Mouse (Mus musculus): ENCODE results near the gene Rtbdn. TPM values are rescaled to one million over a fixed set of nuclear protein-coding genes. Genes with fewer than 3 reads are reported as not detected.
A peak's percentile ranks its signal among the peaks of the same experiment; 100 is the strongest.

The Rtbdn gene
- polyA plus RNA-seq, 1 experiment, result 0.05 TPM

- no peak overlapping the region for H3K4me3 ChIP-seq (ENCODE audit: insufficient read depth, poor library complexity, severe bottlenecking)
- H3K36me3 ChIP-seq (ENCODE audit: control insufficient read depth, insufficient read depth), result peaks cover 7% of the 10 kb centered on the region
- peaks cover 17% of the 10 kb centered on the region for H3K27me3 ChIP-seq (ENCODE audit: control insufficient read depth, insufficient read depth, insufficient read length)
- TF ChIP-seq USF1 (IDR thresholded peaks at IDR 0.05; ENCODE audit: low read depth) (no peak), FOSL1 (IDR thresholded peaks at IDR 0.05; ENCODE audit: insufficient read depth, low read length, poor library complexity, severe bottlenecking) (no peak), MYOD1 (IDR thresholded peaks at IDR 0.05; ENCODE audit: control insufficient read depth, insufficient read length, low read depth) (no peak), CEBPB (IDR thresholded peaks at IDR 0.05; ENCODE audit: low read depth) (no peak), CTCF (IDR thresholded peaks at IDR 0.05; ENCODE audit: control insufficient read depth, insufficient read depth, insufficient read length) (no peak), MYOG (IDR thresholded peaks at IDR 0.05; ENCODE audit: control insufficient read depth, extremely low read depth, insufficient read length) (no peak), MAX (IDR thresholded peaks at IDR 0.05) (no peak)
- no peaks in the 10 kb centered on the region for H3K79me3 ChIP-seq (ENCODE audit: low read depth)
- no peaks in the 10 kb centered on the region for H3K79me2 ChIP-seq (ENCODE audit: control insufficient read depth, insufficient read depth)
- H3ac ChIP-seq (ENCODE audit: control insufficient read depth, insufficient read length, low read depth), result no peak overlapping the region
Measured at GRCm38 (mm10) chr8:84952612-84953255, 5.9 kb downstream of the Rtbdn start.

- H3K79me3 ChIP-seq (ENCODE audit: low read depth), result no peaks in the 10 kb centered on the region
- no peaks in the 10 kb centered on the region for H3K27me3 ChIP-seq (ENCODE audit: control insufficient read depth, insufficient read depth, insufficient read length)
- peaks cover 20% of the 10 kb centered on the region for H3K36me3 ChIP-seq (ENCODE audit: control insufficient read depth, insufficient read depth)
- no peak overlapping the region for H3K4me3 ChIP-seq (ENCODE audit: insufficient read depth, poor library complexity, severe bottlenecking)
- H3K79me2 ChIP-seq (ENCODE audit: control insufficient read depth, insufficient read depth), result no peaks in the 10 kb centered on the region
- TF ChIP-seq CEBPB (IDR thresholded peaks at IDR 0.05; ENCODE audit: low read depth), result peak; percentile 12
- TF ChIP-seq MYOD1 (IDR thresholded peaks at IDR 0.05; ENCODE audit: control insufficient read depth, insufficient read length, low read depth), result no peak
- TF ChIP-seq USF1 (IDR thresholded peaks at IDR 0.05; ENCODE audit: low read depth), result no peak
- TF ChIP-seq CTCF (IDR thresholded peaks at IDR 0.05; ENCODE audit: control insufficient read depth, insufficient read depth, insufficient read length), result peak; percentile 28
- no peak for TF ChIP-seq MAX (IDR thresholded peaks at IDR 0.05)
- TF ChIP-seq MYOG (IDR thresholded peaks at IDR 0.05; ENCODE audit: control insufficient read depth, extremely low read depth, insufficient read length), result no peak
- no peak for TF ChIP-seq FOSL1 (IDR thresholded peaks at IDR 0.05; ENCODE audit: insufficient read depth, low read length, poor library complexity, severe bottlenecking)
- no peak overlapping the region for H3ac ChIP-seq (ENCODE audit: control insufficient read depth, insufficient read length, low read depth)
Measured at GRCm38 (mm10) chr8:84956768-84957167, 10.0 kb downstream of the Rtbdn start.

GRCm38 (mm10) chr8:84959811-84960210 lies 13.0 kb downstream of the Rtbdn start:
- peaks cover 22% of the 10 kb centered on the region for H3K36me3 ChIP-seq (ENCODE audit: control insufficient read depth, insufficient read depth)
- TF ChIP-seq MYOD1 (IDR thresholded peaks at IDR 0.05; ENCODE audit: control insufficient read depth, insufficient read length, low read depth) (no peak), CTCF (IDR thresholded peaks at IDR 0.05; ENCODE audit: control insufficient read depth, insufficient read depth, insufficient read length) (no peak), FOSL1 (IDR thresholded peaks at IDR 0.05; ENCODE audit: insufficient read depth, low read length, poor library complexity, severe bottlenecking) (no peak), MYOG (IDR thresholded peaks at IDR 0.05; ENCODE audit: control insufficient read depth, extremely low read depth, insufficient read length) (no peak)
- H3K4me3 ChIP-seq (ENCODE audit: insufficient read depth, poor library complexity, severe bottlenecking), result no peak overlapping the region
- peaks cover 2% of the 10 kb centered on the region for H3K79me2 ChIP-seq (ENCODE audit: control insufficient read depth, insufficient read depth)
- H3K79me3 ChIP-seq (ENCODE audit: low read depth), result no peaks in the 10 kb centered on the region
- H3K27me3 ChIP-seq (ENCODE audit: control insufficient read depth, insufficient read depth, insufficient read length), result no peaks in the 10 kb centered on the region
- no peak overlapping the region for H3ac ChIP-seq (ENCODE audit: control insufficient read depth, insufficient read length, low read depth)

- no peak overlapping the region for H3ac ChIP-seq (ENCODE audit: control insufficient read depth, insufficient read length, low read depth)
- TF ChIP-seq MAX (IDR thresholded peaks at IDR 0.05) (no peak), MYOD1 (IDR thresholded peaks at IDR 0.05; ENCODE audit: control insufficient read depth, insufficient read length, low read depth) (no peak), MYOG (IDR thresholded peaks at IDR 0.05; ENCODE audit: control insufficient read depth, extremely low read depth, insufficient read length) (no peak), CEBPB (IDR thresholded peaks at IDR 0.05; ENCODE audit: low read depth) (no peak), CTCF (IDR thresholded peaks at IDR 0.05; ENCODE audit: control insufficient read depth, insufficient read depth, insufficient read length) (no peak), USF1 (IDR thresholded peaks at IDR 0.05; ENCODE audit: low read depth) (no peak), FOSL1 (IDR thresholded peaks at IDR 0.05; ENCODE audit: insufficient read depth, low read length, poor library complexity, severe bottlenecking) (no peak)
- H3K36me3 ChIP-seq (ENCODE audit: control insufficient read depth, insufficient read depth), result peaks cover 10% of the 10 kb centered on the region
- H3K79me2 ChIP-seq (ENCODE audit: control insufficient read depth, insufficient read depth), result peaks cover 19% of the 10 kb centered on the region
- H3K27me3 ChIP-seq (ENCODE audit: control insufficient read depth, insufficient read depth, insufficient read length), result no peaks in the 10 kb centered on the region
- peaks cover 2% of the 10 kb centered on the region for H3K79me3 ChIP-seq (ENCODE audit: low read depth)
- H3K4me3 ChIP-seq (ENCODE audit: insufficient read depth, poor library complexity, severe bottlenecking), result no peak overlapping the region
Measured at GRCm38 (mm10) chr8:84963952-84964351, 17.2 kb downstream of the Rtbdn start.

GRCm38 (mm10) chr8:84965731-84966291 lies 19.0 kb downstream of the Rtbdn start:
- peak overlapping the region; percentile 70 for H3ac ChIP-seq (ENCODE audit: control insufficient read depth, insufficient read length, low read depth)
- H3K79me3 ChIP-seq (ENCODE audit: low read depth), result peaks cover 13% of the 10 kb centered on the region
- TF ChIP-seq MAX (IDR thresholded peaks at IDR 0.05) (peak; percentile 69), FOSL1 (IDR thresholded peaks at IDR 0.05; ENCODE audit: insufficient read depth, low read length, poor library complexity, severe bottlenecking) (no peak)
- peaks cover 38% of the 10 kb centered on the region for H3K79me2 ChIP-seq (ENCODE audit: control insufficient read depth, insufficient read depth)
- H3K36me3 ChIP-seq (ENCODE audit: control insufficient read depth, insufficient read depth), result peaks cover 10% of the 10 kb centered on the region
- peak overlapping the region; percentile 48 for H3K4me3 ChIP-seq (ENCODE audit: insufficient read depth, poor library complexity, severe bottlenecking)
- H3K27me3 ChIP-seq (ENCODE audit: control insufficient read depth, insufficient read depth, insufficient read length), result no peaks in the 10 kb centered on the region

GRCm38 (mm10) chr8:84966603-84967002 lies 19.8 kb downstream of the Rtbdn start:
- H3K36me3 ChIP-seq (ENCODE audit: control insufficient read depth, insufficient read depth), result peaks cover 13% of the 10 kb centered on the region
- no peak overlapping the region for H3ac ChIP-seq (ENCODE audit: control insufficient read depth, insufficient read length, low read depth)
- TF ChIP-seq CEBPB (IDR thresholded peaks at IDR 0.05; ENCODE audit: low read depth) (no peak), MYOG (IDR thresholded peaks at IDR 0.05; ENCODE audit: control insufficient read depth, extremely low read depth, insufficient read length) (no peak)
- H3K79me3 ChIP-seq (ENCODE audit: low read depth), result peaks cover 16% of the 10 kb centered on the region
- H3K27me3 ChIP-seq (ENCODE audit: control insufficient read depth, insufficient read depth, insufficient read length), result no peaks in the 10 kb centered on the region
- peaks cover 45% of the 10 kb centered on the region for H3K79me2 ChIP-seq (ENCODE audit: control insufficient read depth, insufficient read depth)
- H3K4me3 ChIP-seq (ENCODE audit: insufficient read depth, poor library complexity, severe bottlenecking), result no peak overlapping the region

All from C2C12 (cell line).